Mouse (Mus musculus): ENCODE measurements around the gene Fcamr. TPM values are rescaled to one million over a fixed set of nuclear protein-coding genes. Genes with fewer than 3 reads are reported as not detected.

Gene Fcamr
- total RNA-seq, 2 experiments from 2014 or later = not detected

DNA sequence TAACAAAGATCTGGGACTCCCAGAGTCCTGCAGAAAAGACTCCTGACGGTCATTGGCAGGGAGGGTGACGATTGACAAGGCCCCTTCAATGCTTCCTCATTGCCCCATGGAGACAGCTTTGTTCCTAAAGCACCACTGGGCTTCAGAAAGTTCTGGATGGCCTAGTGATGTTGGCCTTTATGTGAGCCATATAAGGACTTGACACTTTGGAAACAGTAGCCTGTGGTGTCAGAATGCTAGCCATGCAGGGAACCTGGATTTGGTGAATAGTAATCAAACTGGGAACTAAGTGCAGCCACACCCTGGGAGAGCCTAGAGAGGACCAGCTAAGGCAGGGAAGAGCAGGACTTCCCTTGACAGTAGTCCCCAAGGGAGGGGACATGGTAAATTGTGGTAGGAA lies 809 bp downstream of the Fcamr start:
- no peak for DNase-seq (ENCODE audit: low spot score in 2 of 2)

DNA sequence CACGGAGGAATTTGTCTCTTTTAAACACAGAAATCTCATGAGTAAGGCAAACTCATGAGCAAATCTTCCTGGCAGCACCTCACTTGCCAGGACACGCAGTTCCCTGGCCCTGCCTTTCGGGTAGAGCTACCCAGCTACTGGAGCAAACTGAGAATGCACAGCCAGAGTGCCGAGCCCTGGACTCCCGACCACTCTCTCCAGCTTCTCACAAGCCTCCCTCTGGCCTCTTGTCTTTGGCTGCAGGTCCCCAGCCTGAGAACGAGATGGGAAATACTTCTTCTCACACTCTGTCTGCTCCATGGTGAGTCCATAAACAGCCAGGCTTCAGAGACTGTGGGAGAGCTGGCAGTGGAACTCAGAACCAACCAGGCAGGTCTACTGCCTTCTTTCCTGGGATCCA lies 2.3 kb downstream of the Fcamr start:
- no peak for DNase-seq (ENCODE audit: low spot score in 2 of 2)

- no peak for DNase-seq (ENCODE audit: low spot score in 2 of 2)
Observed at GRCm38 (mm10) chr1:130804279-130804678, 3.6 kb downstream of the Fcamr start.

GRCm38 (mm10) chr1:130810906-130811305 lies 10.2 kb downstream of the Fcamr start:
- DNase-seq (ENCODE audit: low spot score in 2 of 2) = no peak

DNA sequence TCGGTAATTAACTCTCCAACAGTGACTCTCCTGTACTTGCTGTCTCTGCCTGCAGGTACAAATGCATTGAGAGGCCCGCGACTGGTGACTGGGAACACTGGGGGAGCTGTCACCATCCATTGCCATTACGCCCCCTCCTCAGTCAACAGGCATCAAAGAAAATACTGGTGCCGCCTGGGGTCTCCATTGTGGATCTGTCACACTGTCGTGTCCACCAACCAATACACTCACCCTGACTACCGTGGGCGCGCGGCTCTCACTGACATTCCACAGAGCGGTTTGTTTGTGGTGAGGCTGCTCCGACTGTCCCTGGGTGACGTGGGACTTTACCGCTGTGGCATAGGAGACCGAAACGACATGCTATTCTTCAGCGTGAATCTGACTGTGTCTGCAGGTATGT lies 10.6 kb downstream of the Fcamr start:
- DNase-seq (ENCODE audit: low spot score in 2 of 2) = no peak

GRCm38 (mm10) chr1:130819737-130820136 lies 19.0 kb downstream of the Fcamr start:
- DNase-seq (ENCODE audit: low spot score in 2 of 2) = no peak

DNA sequence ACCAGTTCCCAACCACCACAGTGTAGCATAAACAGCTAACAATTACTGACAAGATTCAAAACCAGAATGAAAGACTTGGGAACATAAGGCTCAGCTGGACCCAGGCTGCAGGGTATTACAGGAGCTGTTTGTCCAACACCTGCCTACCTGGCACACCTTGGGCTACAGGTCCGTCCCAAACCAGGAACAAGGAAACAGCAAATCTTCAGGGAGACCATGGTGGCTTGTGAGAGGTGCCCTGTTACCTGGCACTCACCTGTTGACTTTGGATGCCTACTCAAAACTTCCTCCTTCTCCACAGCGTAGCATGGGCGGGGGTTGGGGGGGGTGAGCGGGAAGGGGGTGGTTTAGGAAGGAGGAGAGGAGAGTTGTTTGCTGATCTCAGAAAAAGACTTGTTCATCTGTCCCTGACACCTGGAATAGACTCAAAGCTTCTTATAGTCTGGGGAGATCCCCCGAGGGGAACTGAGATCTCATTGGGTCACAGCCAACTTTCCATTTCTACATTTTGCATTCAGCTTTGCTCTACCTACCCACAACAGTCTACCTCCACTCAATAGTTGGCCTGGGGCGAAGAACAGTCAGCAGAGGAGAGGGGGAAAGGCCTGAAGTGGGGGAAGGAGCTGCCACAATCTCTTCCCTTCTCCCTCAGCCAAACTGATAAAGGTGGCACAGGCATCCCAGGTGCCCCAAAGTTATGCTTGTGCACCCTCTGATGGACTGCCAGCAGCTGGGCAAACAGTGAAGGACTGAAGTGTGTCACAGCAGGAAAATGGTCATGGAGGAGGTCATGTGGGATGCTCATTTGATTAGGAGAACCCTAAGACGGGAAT lies 19.8 kb downstream of the Fcamr start:
- no peak for DNase-seq (ENCODE audit: low spot score in 2 of 2)

DNA sequence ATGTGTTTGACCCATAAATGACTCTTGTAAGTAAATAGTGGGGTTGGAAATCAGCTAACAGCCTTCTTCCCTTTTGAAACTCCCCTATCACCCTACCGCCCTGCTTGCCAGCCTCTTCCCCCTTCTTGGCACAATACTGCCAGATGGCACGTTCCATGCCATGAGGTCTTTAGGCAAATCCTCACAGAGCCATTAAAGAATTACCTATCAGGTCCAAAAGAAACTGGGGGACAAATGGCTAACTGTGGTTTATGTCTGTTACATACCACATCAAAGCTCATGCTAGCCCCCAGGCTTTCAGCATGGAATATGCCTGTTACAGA lies 20.4 kb downstream of the Fcamr start:
- DNase-seq (ENCODE audit: low spot score in 2 of 2) = no peak

DNA sequence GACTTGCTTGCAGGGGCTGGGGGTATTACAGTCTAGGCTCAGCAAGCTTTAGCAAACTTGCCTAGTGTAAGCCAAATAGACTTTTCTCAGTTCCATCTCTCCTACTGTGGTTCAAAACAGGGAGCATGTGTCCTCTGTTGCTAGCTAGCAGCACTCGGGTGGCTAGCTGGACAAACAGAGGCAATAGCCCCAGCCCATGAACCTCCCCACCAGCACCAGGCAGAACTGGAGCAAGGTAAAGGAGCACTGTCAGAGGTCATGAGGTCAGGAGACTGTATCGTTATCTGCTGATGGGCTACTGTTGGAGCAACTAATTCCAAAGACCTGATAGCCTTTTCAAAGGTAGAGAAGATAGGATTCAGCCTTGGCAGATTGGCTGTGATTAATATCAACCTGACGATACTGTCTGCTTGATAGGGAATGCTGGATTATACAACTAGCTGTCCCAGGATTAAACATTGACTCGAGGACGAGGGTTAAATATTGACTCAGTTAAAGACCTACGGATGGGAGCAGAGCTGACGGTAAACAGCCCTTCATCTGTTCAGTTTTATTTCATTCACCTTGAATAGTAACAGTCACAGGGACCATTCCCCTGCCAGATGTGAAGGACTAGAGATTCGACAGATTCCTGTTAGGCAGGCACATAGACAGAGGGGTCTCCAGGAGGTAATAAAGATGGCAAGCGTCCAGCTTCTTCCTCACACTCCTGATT lies 21.4 kb downstream of the Fcamr start:
- no peak for DNase-seq (ENCODE audit: low spot score in 2 of 2)

DNA sequence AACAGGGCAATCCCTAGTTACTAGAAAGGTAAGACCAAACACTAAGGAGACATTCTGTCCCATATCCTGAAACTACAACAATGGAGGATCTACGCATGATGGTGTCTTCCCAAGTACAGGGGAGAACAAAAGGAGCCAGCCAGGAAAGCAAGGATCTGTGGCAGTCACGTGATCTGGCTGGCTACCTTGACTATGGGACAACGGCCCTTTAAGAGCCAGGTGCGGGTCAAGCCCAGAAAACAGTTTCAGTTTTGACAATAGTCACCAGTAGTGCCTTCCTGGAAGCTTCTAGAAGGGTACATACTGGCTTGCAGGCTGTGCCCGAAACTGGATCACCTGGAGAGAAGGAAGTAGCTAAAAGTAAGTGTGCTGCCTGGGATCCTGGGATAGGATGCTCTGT lies 25.7 kb downstream of the Fcamr start, which contains the start of gene Pigr:
Pigr (plus strand) TSS at position 237 of the 400 bp plus-strand sequence.
- no peak for DNase-seq (ENCODE audit: low spot score in 2 of 2)

DNA sequence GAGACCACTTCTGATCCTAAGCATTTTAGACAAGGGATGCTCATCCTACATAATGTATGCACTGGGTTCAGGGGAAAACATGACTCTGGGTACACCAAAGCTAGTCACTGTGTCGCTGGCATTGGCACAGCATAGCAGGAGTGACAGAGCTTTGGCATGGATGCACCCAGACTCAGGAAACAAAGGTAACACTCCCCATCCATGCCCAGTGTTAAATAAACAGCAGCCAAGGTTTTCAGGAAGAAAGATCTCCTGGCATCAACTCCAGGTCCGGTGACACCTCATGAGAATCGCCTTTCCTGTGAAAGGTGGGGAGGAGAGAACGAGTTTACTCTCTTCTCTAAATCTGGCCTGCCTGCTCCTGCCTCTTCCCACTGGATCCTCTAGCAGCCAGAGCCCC lies 28.0 kb downstream of the Fcamr start:
- no peak for DNase-seq (ENCODE audit: low spot score in 2 of 2)

DNA sequence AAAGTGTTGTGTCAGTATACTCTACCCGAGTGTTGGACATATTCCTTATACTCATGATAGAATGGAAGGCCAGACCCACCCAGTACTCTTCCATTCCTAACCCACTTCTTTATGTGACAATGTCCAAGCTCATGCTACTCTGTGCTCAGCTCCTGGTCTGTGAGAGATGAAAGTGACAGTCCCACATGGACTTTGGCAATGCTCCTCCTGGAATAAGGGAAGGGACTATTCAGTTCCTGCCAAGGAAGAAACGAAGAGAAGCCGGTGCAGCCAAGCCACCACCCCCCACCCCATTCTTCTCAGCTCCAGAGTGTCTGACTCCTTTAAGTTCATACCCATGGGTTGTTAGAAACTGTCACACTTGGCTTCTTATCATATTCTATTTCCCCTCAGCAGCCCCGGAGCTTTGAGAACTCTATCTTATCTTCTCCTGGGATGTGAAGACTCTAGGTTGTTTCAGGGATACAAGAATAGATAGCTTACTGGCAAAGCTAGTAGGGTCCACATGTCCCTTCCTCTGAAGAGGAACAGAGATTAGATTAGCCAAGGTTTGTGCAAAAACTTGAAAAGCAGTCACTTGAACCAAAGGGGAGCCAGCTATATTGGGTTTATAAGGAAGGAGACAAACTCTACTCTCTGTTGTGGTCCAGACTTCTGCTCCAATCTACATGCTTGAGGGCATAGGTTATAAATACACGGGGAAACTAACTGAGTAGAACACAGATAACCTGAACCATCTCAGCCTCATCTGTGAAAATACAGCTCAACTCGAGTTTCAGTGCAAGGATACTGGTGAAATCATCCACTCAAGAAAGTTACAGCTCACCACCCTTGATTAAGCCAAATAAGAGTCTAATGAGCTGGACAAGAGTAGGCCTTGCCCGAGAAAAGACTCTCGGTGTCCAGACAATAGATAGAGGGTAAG lies 29.5 kb downstream of the Fcamr start:
- no peak for DNase-seq (ENCODE audit: low spot score in 2 of 2)

GRCm38 (mm10) chr1:130832230-130833149 lies 31.8 kb downstream of the Fcamr start:
- DNase-seq (ENCODE audit: low spot score in 2 of 2) = no peak

DNA sequence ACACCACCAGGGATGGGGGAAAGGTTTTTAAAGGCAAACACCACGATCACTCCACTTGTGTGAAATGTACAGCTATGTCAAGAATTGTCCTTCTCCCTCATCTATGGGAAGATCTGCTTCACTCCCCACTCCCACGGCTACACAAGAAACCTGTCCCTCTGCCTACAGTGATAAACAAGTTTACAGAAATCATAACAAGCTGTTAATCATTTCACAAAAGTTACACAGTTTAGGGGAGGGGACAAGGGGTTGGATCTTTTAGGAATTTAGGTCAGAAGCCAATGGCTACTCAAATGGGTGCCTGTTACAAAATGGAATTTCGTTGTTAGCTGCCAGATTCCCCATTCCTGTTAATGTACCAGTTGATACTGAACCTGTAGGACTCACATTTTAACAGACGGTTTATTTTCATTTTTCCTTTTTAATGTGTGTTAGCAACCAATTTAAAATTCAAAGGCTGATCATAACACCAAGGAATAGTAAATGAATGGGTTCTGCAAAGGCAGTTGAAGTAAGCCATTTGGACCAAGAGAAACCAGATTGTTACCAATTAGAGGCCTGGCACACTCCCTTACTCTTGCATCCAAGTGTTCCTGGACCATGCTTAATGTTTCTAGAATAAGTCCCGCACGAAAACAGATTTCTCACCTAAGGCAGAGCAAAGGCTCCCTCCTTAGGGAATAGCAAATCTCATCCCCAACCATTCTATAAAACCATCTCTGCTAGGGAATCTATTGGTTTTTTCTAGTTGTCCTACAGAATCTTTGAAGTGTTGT lies 34.6 kb downstream of the Fcamr start:
- DNase-seq (ENCODE audit: low spot score in 2 of 2) = no peak

DNA sequence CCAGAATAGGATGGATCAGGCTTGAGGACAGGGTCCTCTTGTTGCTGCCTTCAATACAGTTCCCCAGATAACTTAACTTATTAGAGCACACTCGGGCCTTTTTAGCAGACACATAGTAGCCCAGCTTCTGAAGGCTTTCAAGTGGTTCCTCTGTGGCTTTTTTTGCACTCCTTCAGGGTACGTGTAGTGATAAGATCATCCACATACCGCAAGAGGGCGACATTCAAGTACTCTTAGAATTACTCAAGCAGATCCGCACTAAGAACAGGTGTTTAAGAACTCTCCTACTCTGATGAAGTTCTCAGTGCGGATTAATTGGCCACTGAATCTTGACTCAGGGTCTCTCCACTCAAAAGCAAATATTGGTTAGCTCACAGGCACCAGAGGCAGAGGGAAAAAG lies 37.6 kb downstream of the Fcamr start:
- DNase-seq (ENCODE audit: low spot score in 2 of 2) = no peak

DNA sequence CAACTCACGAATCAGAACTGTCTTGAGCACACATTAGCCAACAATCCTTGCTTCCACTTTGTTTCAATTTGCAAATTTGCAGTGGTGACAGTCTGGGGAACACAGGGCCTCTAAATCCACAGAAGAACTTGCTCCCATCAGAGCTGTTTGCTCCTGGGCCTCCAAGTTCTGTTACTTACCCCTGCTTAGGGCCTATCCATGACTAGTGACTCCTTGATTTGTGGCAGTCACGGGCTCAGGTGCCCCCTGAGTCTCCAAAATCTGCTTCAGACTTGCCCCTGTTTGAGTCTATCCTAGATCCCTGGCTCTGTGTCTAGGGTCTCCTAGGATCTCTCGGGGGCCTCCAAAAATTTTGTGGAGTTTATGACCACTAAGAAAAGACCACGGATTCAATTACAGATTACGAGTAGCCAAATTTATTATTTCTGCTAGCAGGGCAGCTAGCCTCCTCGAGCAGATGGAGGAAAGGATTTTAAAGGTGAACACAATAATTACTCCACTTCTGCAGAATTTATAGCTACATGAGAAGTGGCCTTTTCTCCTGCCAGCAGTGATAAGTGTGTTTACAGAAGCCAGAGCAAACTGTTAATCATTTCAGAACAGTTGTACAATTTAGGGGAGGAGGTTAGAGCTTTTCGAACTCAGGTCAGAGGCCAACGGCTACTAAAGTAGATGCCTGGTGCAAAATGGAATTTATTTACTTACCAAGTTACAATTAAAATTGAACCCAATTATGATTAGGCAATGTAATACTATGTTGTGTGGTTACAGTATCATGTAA lies 40.1 kb downstream of the Fcamr start:
- no peak for DNase-seq (ENCODE audit: low spot score in 2 of 2)

GRCm38 (mm10) chr1:130841621-130842020 lies 40.9 kb downstream of the Fcamr start:
- DNase-seq (ENCODE audit: low spot score in 2 of 2) = no peak

- no peak for DNase-seq (ENCODE audit: low spot score in 2 of 2)
Observed at GRCm38 (mm10) chr1:130844516-130844915, 43.8 kb downstream of the Fcamr start.
